Mouse (Mus musculus) hematopoietic stem cell, adult 5-6 weeks (primary cell): ENCODE measurements around the gene Ttc16. TPM values are rescaled to one million over a fixed set of nuclear protein-coding genes. Genes with fewer than 3 reads are reported as not detected.

ENCODE experiments used
- ATAC-seq, 2 experiments: fragments of 125-278 bp in 1 of 2; replicated peaks in 1 of 2; 2 replicates each; pipeline ENCODE4 v1.8.0; 2016 to 2017; ENCODE audit warnings: inconsistent platforms in 2 of 2, mild to moderate bottlenecking in 2 of 2, moderate number of reproducible peaks in 2 of 2, low read depth in 1 of 2, moderate TSS enrichment in 1 of 2; ENCODE audit not compliant: low FRiP score in 2 of 2, poor library complexity in 2 of 2, severe bottlenecking in 2 of 2, insufficient read depth in 1 of 2, low TSS enrichment in 1 of 2
- total RNA-seq: library from RNA; stranded (forward); fragments of 172-1452, 232-1000 nt; gene quantifications from 2 replicates; pipeline ENCODE4 v1.2.3, GENCODE M21; 2017

Ttc16 gene
- total RNA-seq, 1 experiment from 2014 or later, result not detected

DNA sequence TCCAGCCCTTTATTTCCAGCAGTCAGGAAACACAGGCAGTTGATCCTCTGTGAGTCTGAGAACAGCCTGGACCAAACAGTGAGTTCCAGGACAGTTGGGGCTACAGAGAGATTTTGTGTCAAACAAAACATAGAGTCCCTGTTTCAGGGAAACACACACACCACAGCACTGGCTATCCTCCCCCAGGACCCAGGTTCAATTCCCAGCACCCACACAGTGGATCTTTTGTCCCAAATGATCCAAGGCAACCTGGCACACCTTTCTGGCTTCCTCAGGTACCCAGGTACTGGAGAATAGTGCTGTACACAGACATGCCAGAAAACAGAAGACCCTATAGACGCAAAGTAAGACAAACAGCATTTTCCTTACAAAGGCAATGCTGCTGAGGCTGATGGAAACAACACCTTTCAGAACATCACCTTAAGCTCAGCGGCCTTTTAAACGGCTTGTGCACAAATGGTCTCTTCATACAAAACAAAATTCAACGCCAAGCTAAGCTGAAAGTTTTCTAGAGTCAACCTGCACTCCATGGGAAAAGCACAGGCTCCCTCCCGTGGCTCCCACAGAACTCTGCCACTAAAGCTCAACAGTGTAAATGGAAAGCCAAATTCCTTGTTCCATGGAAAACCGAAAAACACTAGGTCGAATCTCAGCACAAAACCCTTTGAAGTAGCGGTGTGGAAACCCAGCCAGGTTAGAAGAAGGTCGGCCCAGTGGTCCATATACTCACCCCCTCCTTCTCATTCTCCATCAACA is 64.0 kb downstream of the Ttc16 start:
- no peak for ATAC-seq

DNA sequence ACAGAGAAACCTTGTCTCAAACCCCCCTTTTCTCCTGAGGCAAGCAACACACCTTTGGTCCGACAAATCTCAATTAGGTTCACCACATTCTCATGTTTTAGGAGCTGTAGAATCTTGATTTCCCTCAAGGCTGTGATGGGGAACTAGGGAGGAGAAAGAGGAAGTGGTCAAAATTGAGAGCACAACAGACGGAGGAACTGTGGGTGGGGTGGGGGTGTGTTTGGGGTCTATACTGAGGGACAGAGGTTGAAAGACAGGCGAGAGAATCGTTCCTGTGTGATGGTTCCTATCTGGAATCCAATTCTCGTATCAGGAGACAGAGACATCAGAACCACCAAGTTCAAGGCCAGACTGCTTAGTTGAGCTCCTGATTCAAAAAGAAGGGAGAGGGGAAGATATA is 65.0 kb downstream of the Ttc16 start:
- 0 out of 4 replicates have a peak, but pooled peaks of 1 of the 2 experiments have one; percentile 14 for ATAC-seq

DNA sequence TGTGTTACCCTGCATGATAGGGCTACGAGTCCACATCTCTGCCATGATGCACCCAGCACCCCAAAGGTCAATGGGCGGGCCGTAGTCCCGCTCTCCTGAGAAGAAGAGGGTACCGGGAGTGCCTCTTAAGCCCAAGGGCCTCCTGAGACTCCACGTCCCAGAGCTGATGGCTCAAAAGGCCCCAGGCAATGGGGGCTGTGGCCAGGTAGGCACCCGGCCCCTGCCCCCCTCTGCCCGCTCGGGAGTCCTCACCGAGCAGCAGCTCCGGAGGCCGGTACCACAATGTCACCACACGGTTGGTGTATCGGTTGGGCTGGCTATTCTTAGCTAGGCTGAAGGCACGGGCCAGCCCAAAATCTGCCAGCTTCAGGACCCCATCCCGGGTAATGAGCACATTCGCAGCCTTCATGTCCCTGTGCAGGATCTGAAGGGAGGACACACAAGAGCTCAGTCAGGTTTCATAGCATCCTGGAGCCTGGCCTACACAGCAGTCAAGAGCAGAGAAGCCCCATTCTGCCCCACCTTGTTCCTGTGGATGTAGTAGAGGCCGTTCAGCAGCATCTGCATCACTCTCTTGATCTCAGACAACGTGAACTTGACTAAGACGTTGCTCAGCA is 65.8 kb downstream of the Ttc16 start:
- no peak for ATAC-seq

DNA sequence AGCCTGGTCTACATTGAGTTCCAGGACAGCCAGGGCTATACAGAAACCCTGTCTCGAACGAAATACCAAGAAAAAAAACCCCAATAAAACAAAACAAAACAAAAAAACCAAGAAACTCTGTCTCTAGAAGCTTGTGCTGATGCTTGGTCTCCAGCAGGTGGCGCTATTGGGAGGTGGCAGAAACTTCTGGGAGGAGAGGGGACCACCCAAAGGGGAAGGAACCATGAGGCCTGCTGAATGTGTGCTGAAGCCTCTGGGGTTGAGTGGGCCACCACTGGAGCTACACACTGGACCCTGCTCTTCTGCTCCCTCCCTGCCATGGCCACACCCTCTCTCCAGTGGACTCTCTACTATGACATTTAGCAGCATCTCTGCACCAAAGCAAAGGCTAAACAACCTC is 66.8 kb downstream of the Ttc16 start:
- peak; percentile 15 to 50; a peak in 1 of 4 replicates for ATAC-seq

Other genes with a start within 250 kb of the Ttc16 start
- 10.0 and 11.6 TPM in 2 replicates for gene Fam102a, start 240.3 kb downstream of the Ttc16 start, total RNA-seq
- gene Dpm2, start 204.8 kb downstream of the Ttc16 start, total RNA-seq, result 35.6 and 43.0 TPM in 2 replicates
- gene Pip5kl1, start 200.8 kb downstream of the Ttc16 start, total RNA-seq, result not detected in 2 replicates
- not detected in 2 replicates for gene 9430097D07Rik, start 199.9 kb downstream of the Ttc16 start, total RNA-seq
- 17.5 and 26.0 TPM in 2 replicates for gene St6galnac4, start 188.5 kb downstream of the Ttc16 start, total RNA-seq
- gene St6galnac6, start 175.9 kb downstream of the Ttc16 start, total RNA-seq, result 13.3 TPM in 2 replicates
- gene Ak1, start 153.9 kb downstream of the Ttc16 start, total RNA-seq, result 13.1 and 15.8 TPM in 2 replicates
- gene Eng, start 129.0 kb downstream of the Ttc16 start, total RNA-seq, result 20.9 and 23.6 TPM in 2 replicates
- 20.6 and 27.0 TPM in 2 replicates for gene Fpgs, start 71.5 kb downstream of the Ttc16 start, total RNA-seq
- 68.8 and 74.9 TPM in 2 replicates for gene Cdk9, start 62.6 kb downstream of the Ttc16 start, total RNA-seq
- 10.4 and 17.9 TPM in 2 replicates for gene Sh2d3c, start 54.6 kb downstream of the Ttc16 start, total RNA-seq
- not detected in 2 replicates for gene 6330409D20Rik, start 34.6 kb downstream of the Ttc16 start, total RNA-seq
- gene Tor2a, start 18.4 kb downstream of the Ttc16 start, total RNA-seq, result 17.8 and 23.3 TPM in 2 replicates
- 1.5 and 2.8 TPM in 2 replicates for gene Ptrh1, start 153 bp upstream of the Ttc16 start, total RNA-seq
- not detected in 2 replicates for gene Cfap157, start 8.8 kb upstream of the Ttc16 start, total RNA-seq
- gene Stxbp1, start 71.6 kb upstream of the Ttc16 start, total RNA-seq, result 5.2 and 6.2 TPM in 2 replicates
- gene Fam129b, start 100.5 kb upstream of the Ttc16 start, total RNA-seq, result 26.5 and 33.9 TPM in 2 replicates
- gene Rpl12, start 185.9 kb upstream of the Ttc16 start, total RNA-seq, result 2,548 and 2,599 TPM in 2 replicates
- gene Lrsam1, start 186.0 kb upstream of the Ttc16 start, total RNA-seq, result 4.9 and 5.1 TPM in 2 replicates
- gene Slc2a8, start 206.4 kb upstream of the Ttc16 start, total RNA-seq, result 0.88 and 5.0 TPM in 2 replicates